Mouse (Mus musculus) hindbrain, embryonic 11.5 days (tissue): ENCODE data around the gene Itpkc. TPM values are rescaled to one million over a fixed set of nuclear protein-coding genes. Genes with fewer than 3 reads are reported as not detected.
A peak's percentile ranks its signal among the peaks of the same experiment; 100 is the strongest.

Experiments used
- ATAC-seq: fragments of 200-750 bp; cut with Nextera tagmentation; 2 replicates; pipeline ENCODE4 v1.8.0; 2017; ENCODE audit warnings: mild to moderate bottlenecking, moderate TSS enrichment, moderate library complexity; ENCODE audit not compliant: low FRiP score
- DNase-seq: peaks from one replicate; pipeline ENCODE4 v3.0.0-alpha.2; 2015; ENCODE audit warnings: low spot score
- H3K27ac ChIP-seq: fragments of 300-500 bp; sonication (generic); 2 replicates; pipeline ENCODE4 v1.5.1; 2014; ENCODE audit warnings: mild to moderate bottlenecking, low read depth, low read length
- H3K27me3 ChIP-seq: fragments of 300-500 bp; sonication (generic); 2 replicates; pipeline ENCODE4 v1.6.1; 2014; ENCODE audit warnings: mild to moderate bottlenecking, low read length, moderate library complexity, mixed read lengths; ENCODE audit not compliant: control insufficient read depth, insufficient read depth
- H3K36me3 ChIP-seq: fragments of 300-500 bp; sonication (generic); 2 replicates; pipeline ENCODE4 v1.6.1; 2014; ENCODE audit warnings: mild to moderate bottlenecking, low read length, moderate library complexity, mixed read lengths; ENCODE audit not compliant: control insufficient read depth, insufficient read depth
- H3K4me1 ChIP-seq: fragments of 300-500 bp; sonication (generic); replicated peaks from 2 replicates; pipeline ENCODE4 v1.6.1; 2014; ENCODE audit warnings: low read length, mixed read lengths; ENCODE audit not compliant: control insufficient read depth, insufficient read depth
- H3K4me2 ChIP-seq: fragments of 300-500 bp; sonication (generic); replicated peaks from 2 replicates; pipeline ENCODE4 v1.6.1; 2014; ENCODE audit warnings: mild to moderate bottlenecking, low read depth, low read length
- H3K4me3 ChIP-seq: fragments of 300-500 bp; sonication (generic); 2 replicates; pipeline ENCODE4 v1.5.1; 2014; ENCODE audit warnings: low read depth, low read length
- H3K9ac ChIP-seq: fragments of 300-500 bp; sonication (generic); 2 replicates; pipeline ENCODE4 v1.6.1; 2014; ENCODE audit warnings: low read depth, low read length
- H3K9me3 ChIP-seq: fragments of 300-500 bp; sonication (generic); 2 replicates; pipeline ENCODE4 v1.6.1; 2016; ENCODE audit warnings: low read length; ENCODE audit not compliant: control insufficient read depth
- WGBS: fragments of 180-500 bp; shearing (Covaris S2); extraction: QIAGEN DNeasy Blood & Tissue Kit; methylation state at CpG from one replicate; pipeline ENCODE4 v1.1.7; 2014; 5-methylcytosine and 5-hydroxymethylcytosine counted together
- polyA plus RNA-seq: library from polyadenylated mRNA; unstranded; fragments of >200 nt; fragmentation: Nextera tagmentation; extraction: Ambion mirVana; gene quantifications from 2 replicates; pipeline ENCODE4 v1.2.1, GENCODE M21; 2014

Itpkc gene
- polyA plus RNA-seq, 1 experiment from 2014 or later = 5.0 TPM

DNA sequence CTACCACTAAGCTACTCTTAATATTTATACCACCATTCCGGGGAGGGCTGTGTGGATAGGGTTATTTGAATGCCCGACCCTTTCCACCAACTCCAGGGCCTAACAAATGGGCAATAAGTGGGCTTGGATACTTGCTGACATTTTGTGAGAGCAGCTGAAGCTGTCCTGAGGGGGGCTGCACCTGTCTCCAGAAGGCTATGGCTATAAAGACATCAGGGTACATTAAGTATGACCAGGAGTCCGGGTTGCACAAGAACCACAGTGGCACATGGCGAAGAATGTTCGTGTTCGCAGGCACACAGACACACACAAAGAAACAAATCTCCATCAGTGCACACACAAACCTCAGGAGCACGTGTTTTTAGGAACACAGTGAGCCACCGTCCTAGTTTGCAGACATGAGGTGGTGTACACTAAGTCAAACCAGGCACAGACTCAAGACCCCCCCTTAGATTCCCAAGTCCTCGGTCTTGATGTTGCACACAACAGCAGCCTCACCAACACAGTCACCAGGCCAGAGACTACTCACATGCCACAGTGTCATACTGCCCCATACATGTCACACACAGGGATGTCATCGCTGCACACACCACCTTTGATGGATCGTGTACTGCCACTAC, 60.9 kb downstream of the Itpkc start:
- DNase-seq = no peak
- WGBS = 78% methylated on average over 11 of the region's 11 CpGs
- peak overlapping the region; percentile 65 for H3K4me3 ChIP-seq
- no peaks in the 10 kb centered on the region for H3K27me3 ChIP-seq
- peak overlapping the region; percentile 46 for H3K4me2 ChIP-seq
- H3K27ac ChIP-seq = peak overlapping the region; percentile 98
- peak overlapping the region; percentile 60 for H3K9ac ChIP-seq
- H3K36me3 ChIP-seq = peaks cover 5% of the 10 kb centered on the region; the same call in 1 of the 2 replicates
- no peaks in the 10 kb centered on the region for H3K9me3 ChIP-seq
- H3K4me1 ChIP-seq = peaks cover 18% of the 10 kb centered on the region
- peak; percentile 0; the same call in 1 of the 2 replicates for ATAC-seq

GRCm38 (mm10) chr7:27166614-27167474, 61.6 kb downstream of the Itpkc start, which contains the start of gene Egln2:
Gene Egln2 (minus strand): TSS chr7:27166802.
- ATAC-seq = peak; percentile 91
- Histone ChIP-seq H3K27me3 (no peaks in the 10 kb centered on the region), H3K4me1 (peaks cover 18% of the 10 kb centered on the region), H3K4me2 (peak within 1 kb of the TSS; percentile 46), H3K9me3 (no peaks in the 10 kb centered on the region), H3K9ac (peak within 1 kb of the TSS; percentile 60), H3K27ac (peak within 1 kb of the TSS; percentile 98), H3K4me3 (peak within 1 kb of the TSS; percentile 65), H3K36me3 (peaks cover 5% of the 10 kb centered on the region; the same call in 1 of the 2 replicates)
- peak; percentile 95 for DNase-seq
- WGBS = 2% methylated on average over 55 of the region's 61 CpGs

DNA sequence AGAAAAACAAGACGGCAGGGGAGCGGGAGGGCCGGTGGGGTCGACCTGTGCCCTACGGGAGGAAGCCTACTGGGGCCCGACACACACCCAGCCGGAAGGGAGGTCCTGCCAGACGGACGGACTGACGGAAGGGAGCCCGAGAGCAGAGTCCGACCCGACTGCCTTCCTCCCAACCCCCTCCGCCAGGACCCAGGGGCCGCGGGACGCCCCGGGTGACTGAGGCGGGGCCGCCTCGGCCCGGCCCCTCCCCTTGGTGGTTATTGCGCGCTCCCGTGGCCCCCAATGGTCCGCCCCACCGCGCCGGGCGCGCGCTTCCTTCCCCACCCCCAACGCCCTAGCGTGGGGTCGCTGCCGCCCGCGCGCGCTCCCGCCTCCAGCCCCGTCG, 62.2 kb downstream of the Itpkc start:
- H3K36me3 ChIP-seq = peaks cover 5% of the 10 kb centered on the region; the same call in 1 of the 2 replicates
- whole genome bisulfite sequencing = 0% methylated on average over 24 of the region's 43 CpGs
- H3K4me3 ChIP-seq = peak overlapping the region; percentile 65
- H3K4me2 ChIP-seq = peak overlapping the region; percentile 46
- H3K27ac ChIP-seq = peak overlapping the region; percentile 98
- H3K27me3 ChIP-seq = no peaks in the 10 kb centered on the region
- peak overlapping the region; percentile 60 for H3K9ac ChIP-seq
- H3K9me3 ChIP-seq = no peaks in the 10 kb centered on the region
- H3K4me1 ChIP-seq = peaks cover 22% of the 10 kb centered on the region
- DNase-seq = peak; percentile 89
- ATAC-seq = peak; percentile 78

- DNase-seq (no peak), ATAC-seq (no peak)
- Histone ChIP-seq H3K4me1 (peaks cover 22% of the 10 kb centered on the region), H3K4me2 (peak overlapping the region; percentile 46), H3K9me3 (no peaks in the 10 kb centered on the region), H3K27ac (peak overlapping the region; percentile 98), H3K27me3 (no peaks in the 10 kb centered on the region), H3K4me3 (peak overlapping the region; percentile 65), H3K36me3 (peaks cover 5% of the 10 kb centered on the region; the same call in 1 of the 2 replicates), H3K9ac (peak overlapping the region; percentile 60)
- WGBS = 6% methylated on average over 8 of the region's 8 CpGs
Observed at GRCm38 (mm10) chr7:27165696-27166095, 62.8 kb downstream of the Itpkc start.

DNA sequence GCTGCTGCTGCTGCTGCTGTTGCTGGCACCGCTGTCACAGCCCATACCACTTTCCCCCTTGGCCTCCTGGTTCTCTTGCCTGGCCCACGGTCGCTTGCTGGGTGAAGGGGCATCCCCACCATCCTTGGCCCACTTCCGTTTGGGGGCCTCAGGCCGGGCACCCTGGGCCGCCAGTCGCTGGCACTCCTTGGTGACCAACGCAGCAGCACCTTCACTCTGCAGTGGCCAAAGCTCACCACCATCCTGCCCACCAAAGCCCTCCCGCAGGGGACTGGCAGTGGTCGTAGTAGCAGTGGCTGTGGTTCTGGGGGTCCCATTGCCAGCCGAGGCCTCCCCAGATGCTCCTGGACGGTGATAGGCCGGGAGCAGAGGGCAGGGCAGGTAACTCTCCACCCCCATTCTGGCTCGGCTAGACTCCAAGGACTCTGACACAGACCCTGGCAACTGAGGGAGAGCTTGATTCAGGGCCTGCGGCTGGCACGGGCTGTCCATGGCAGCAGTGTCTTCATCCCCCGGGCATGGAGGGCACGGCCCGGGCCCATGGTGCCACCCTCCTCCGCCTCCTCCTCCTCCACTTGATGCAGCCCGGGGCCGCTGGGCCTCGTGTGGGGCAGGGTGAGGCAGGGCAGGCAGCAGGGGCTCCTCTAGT, 63.3 kb downstream of the Itpkc start:
- DNase-seq (no peak), ATAC-seq (no peak)
- no peak overlapping the region for H3K27ac ChIP-seq
- peak overlapping the region; percentile 46 for H3K4me2 ChIP-seq
- H3K27me3 ChIP-seq = no peaks in the 10 kb centered on the region
- H3K9me3 ChIP-seq = no peaks in the 10 kb centered on the region
- H3K36me3 ChIP-seq = peaks cover 5% of the 10 kb centered on the region; the same call in 1 of the 2 replicates
- WGBS = 78% methylated on average over 23 of the region's 23 CpGs
- peaks cover 22% of the 10 kb centered on the region for H3K4me1 ChIP-seq
- H3K4me3 ChIP-seq = peak overlapping the region; percentile 65
- peak overlapping the region; percentile 60; the same call in 1 of the 2 replicates for H3K9ac ChIP-seq

DNA sequence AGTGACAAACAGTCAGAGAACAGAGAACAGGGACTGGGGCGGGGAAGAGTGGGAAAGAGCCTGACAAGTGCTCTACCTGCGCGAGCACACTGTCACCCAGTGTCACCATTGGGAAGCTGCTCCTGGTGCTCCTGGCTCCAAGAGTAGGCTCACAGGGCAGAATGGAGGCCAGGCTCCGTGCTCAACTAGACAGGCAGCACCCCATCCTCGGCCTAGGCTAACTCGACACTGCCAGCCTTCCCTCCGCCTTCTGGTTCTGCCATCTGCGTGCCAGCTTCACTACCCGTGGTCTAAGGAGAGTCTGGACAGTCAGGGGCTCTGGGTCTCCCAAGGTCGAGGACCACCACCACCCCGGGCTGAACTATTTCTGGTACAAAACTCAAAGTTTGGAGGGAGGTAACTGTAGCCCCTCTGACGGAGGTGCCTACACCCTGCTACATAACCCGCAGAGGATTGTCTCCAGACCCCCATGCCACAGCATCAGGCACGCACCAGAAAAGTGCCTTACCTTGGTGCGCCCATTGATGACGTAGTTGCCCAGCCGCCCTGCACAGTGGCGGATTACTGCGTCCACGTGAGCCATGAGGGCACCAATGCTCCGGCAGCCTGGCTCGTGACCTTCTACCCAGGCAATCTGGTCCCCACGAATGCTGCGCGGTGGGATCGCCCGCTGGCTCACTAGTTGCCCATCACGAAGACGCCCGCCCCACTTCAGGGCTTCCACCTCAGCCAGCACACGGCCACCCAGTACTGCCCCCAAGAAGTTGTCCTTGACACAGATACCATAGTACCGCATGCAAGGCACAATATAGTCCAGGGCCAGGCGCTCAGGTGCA, 64.1 kb downstream of the Itpkc start:
- Histone ChIP-seq H3K4me3 (peak overlapping the region; percentile 65), H3K4me2 (peak overlapping the region; percentile 46), H3K36me3 (peaks cover 7% of the 10 kb centered on the region; the same call in 1 of the 2 replicates), H3K9ac (peak overlapping the region; percentile 36; the same call in 1 of the 2 replicates), H3K4me1 (peaks cover 22% of the 10 kb centered on the region), H3K27ac (no peak overlapping the region), H3K27me3 (no peaks in the 10 kb centered on the region), H3K9me3 (no peaks in the 10 kb centered on the region)
- 86% methylated on average over 33 of the region's 33 CpGs for WGBS
- ATAC-seq (no peak), DNase-seq (no peak)

- DNase-seq (no peak), ATAC-seq (no peak)
- no peak overlapping the region for H3K27ac ChIP-seq
- H3K9ac ChIP-seq = peak overlapping the region; percentile 38; the same call in 1 of the 2 replicates
- peaks cover 7% of the 10 kb centered on the region; the same call in 1 of the 2 replicates for H3K36me3 ChIP-seq
- peak overlapping the region; percentile 8; the same call in 1 of the 2 replicates for H3K4me2 ChIP-seq
- peaks cover 22% of the 10 kb centered on the region for H3K4me1 ChIP-seq
- H3K9me3 ChIP-seq = no peaks in the 10 kb centered on the region
- H3K4me3 ChIP-seq = no peak overlapping the region
- H3K27me3 ChIP-seq = no peaks in the 10 kb centered on the region
- WGBS = 77% methylated on average over 5 of the region's 5 CpGs
Observed at GRCm38 (mm10) chr7:27163450-27163805, 65.0 kb downstream of the Itpkc start.
